Mouse (Mus musculus): Measurements from ENCODE around the gene Usp39.

Usp39 gene

DNA sequence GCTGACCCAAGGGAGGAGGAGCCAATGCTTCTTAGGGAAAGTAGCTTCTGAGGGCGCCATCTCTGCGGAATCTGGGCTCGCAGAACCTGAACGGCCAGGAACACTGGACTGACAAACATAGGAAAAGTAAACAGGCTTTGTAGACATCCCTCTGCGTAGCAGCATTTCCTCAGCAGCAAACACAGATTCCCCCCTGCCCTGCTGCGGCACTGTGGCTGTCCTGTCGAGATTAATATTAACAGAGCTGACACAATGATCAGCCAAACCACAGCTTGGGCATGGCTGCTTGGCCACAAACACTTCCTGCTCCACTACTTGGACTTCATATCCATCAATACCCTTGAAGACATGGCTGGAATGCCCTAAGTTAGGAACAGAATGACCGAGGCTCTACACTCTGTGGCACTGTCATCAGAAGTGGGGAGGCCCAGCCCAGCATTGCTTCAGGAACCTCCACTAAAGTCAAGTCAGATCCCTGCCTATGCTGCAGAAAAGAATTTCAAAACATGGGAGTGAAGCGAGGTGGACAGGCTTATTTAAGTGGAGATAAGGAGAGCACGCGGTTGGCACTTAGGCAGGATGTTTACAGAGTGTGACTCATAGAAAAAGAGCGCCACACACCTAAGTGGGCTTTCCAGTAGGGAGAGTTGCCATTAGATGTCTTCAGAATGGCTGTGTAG, 51.9 kb downstream of the Usp39 start:
- DNase-seq = no peak

DNA sequence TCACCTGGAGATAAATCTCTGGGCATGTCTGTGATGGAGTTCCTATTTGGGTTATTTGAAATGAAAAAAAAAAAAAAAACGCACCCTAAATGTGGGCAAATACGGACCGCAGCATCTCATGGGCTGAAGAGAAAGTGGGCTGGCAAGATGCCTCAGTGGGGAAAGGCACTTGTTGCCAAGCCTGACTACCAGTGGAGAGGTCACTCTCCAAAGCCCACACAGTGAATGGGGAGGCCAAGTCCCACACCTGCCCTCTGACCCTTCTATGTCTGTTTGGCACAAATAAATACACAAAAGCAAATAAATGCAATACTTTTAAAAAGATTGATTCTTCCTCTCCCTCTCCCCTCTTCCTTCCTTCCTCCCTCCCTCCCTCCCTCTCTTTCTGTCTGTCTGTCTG, 55.5 kb downstream of the Usp39 start:
- no peak for DNase-seq

DNA sequence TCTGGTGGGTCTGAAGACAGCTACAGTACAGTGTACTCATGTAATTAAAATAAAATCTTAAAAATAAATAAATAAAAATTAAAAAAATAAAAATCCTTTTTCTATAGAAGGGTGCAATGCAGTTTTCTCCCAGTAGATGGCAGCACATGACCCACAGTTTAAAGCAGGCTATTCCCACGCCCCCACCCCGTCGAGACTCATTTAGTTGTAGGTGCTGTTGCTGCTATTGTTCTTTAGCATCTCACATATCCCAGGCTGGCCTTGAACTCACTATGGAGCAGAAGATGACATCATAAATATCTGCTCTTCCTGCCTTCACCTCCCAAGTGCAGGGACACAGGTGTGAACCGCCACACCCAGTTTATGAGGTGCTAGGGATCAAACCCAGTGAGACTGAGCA, 61.1 kb downstream of the Usp39 start:
- peak; percentile 11 for DNase-seq

DNA sequence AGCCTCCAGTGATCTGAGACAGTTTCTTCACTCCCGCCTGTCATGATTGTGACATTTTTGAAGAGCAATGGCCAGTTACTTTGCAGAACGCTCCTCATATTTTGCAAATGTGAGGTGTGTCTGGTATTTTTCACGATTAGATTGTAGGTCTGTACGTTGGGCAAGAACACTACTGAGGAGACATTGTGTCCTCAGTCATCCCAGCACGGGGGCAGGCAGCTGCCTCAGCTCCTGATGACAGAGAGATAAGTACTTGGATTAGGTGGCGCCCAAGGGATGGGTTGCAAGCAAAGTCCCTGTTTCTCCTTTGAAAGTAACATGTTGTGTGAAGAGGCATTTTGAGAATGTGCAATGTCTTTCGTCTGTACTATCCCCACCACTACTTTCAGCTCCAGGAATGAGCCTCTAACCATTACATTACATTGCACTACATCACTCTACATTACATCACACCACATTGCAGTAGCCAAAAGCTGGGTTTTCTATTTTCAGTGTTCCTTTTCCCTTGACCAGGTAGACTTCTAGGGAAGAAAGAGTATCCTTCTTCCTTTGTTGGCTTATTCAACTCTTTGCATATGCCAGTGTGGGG, 64.5 kb downstream of the Usp39 start:
- DNase-seq = no peak

DNA sequence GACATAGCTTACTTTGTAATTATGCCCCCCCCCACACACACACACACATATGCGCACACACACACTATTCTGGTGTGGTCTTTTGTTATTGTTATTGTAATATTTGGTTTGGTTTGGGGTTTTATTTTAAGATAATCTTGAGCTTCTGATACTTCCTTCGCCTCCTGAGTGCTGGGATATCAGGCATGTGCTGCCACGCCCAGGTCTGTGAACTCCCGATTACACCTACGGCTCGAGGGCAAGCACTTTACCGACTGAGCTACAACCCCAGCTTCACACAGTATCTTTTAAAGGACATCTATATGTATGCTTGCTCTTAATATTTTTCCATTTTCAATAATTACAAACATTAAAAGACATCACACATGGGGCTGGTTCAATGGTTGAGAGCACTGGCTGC, 65.5 kb downstream of the Usp39 start:
- no peak for DNase-seq

DNA sequence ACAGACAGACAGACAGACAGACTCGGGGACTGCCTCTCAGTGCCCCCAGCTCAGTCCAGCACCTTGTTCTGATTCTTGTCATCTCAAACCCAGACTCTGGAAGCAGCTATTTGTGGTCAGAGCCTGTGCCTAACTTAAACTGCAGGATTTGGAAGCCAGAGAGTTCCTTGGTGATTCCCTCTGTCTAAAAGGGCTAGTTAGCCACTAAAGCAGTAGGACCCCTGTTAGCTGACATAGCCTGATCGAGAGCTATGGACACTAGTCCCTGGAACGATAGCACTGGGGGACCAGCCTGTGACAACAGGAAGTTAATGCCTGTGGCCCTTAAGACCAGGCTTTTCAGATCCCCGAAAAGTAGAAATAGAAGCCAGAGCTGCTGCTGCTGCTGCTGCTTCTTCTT, 66.1 kb downstream of the Usp39 start:
- no peak for DNase-seq

DNA sequence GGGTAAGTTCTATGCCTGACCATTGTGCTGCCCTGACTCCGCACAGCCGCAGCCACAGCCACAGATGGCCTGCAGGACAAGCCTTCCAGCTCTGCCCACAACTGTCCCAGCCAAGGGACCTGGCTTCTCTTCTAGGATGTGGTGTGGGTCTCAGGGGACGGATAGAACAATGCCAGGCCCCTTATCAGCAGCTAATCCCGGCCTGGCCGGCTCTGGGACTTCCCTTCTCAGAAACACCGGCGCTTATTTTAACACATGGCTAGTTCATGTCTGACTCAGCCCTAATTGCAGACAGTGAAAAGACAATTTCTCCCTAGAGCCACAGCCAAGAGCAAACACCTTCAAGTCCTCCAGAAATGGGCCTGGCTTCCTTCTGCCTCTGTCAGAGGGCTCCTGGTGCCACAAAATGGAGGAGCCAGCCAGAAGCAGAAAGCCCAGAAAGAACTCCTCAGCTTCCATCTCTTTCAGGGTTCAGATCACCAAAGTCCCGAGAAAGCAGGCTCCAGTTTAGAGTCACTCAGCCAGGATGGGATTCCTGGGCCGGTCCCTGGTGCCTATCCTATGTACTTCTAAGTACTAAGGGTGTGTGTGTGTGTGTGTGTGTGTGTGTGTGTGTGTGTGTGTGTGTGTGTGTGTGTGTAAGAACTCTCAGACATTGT, 67.3 kb downstream of the Usp39 start:
- no peak for DNase-seq

DNA sequence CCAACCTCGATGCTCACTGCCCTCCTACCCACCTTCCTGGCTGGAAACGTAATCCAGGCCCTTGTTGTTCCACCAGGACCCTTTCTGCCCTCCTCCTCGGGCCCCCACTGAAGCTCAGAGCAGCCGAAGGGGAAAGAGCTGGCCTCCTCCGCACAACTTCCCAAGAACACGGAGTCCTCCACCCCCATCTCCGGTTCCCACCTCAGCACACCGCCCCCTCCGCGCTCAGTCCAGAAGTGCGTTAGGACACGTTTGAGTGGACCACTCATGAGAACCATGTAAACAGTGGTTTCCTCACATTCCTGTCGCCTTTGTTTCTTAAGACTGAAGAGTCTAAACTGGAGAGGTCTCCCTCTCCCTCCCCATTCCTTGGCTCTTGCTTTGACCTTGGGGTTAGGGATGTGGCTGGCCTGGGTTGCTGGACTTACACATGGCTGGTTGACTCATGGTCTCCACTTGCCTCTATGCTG, 68.0 kb downstream of the Usp39 start:
- no peak for DNase-seq

DNA sequence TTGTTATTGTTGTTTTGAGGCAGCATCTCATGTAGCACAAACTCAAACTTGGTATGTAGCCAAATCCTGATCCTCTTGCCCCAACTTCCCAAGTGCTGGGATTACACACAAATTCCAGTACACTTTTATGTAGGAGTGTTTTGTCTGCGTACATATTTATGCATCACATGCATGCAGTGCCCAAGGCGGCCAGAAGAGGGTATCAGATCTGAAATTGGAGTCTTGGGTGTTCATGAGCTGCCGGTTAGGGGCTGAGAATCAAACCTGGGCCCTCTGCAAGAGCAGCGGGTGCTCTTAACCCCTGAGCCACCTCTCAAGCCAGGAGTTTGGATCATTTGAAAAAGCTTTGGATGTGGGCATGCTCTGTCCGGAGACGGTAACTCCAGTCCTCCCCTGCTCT, 68.8 kb downstream of the Usp39 start:
- DNase-seq = no peak

DNA sequence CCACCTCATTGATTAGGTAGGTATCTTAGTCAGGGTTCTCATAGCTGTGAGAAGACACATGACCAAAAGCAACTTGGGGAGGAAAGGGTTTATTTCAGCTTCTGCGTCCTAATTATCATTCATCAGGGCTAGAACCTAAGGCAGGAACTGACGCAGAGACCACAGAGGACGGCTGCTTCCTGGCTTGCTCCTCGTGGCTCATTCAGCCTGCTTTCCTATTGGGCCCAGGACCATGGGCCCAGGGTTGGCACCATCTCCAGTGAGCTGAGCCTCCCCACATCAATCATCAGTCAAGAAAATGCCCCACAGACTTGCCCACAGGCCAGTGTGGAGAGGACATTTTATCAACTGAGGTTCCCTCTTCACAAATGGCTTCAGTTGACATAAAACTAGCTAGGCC, 69.5 kb downstream of the Usp39 start:
- no peak for DNase-seq

DNA sequence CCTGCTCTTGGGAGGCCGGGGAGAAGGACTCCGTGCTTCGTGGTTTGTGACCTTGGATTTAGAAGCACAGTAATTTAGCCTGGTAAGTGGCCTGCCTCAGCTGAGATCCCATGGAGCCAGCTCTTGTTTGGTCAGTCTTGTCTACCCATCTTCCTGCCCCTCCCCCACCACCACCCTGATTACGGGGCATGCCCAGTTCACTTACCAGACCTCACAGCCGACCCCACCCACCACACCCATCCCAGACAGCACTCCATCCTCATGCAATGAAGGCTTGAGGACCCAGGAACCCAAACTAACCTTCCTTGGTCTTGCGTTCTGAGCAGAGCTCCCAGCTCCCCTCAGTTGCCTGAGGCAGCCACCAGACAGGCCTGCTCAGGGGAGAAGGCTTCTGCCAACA, 71.8 kb downstream of the Usp39 start:
- DNase-seq = no peak

DNA sequence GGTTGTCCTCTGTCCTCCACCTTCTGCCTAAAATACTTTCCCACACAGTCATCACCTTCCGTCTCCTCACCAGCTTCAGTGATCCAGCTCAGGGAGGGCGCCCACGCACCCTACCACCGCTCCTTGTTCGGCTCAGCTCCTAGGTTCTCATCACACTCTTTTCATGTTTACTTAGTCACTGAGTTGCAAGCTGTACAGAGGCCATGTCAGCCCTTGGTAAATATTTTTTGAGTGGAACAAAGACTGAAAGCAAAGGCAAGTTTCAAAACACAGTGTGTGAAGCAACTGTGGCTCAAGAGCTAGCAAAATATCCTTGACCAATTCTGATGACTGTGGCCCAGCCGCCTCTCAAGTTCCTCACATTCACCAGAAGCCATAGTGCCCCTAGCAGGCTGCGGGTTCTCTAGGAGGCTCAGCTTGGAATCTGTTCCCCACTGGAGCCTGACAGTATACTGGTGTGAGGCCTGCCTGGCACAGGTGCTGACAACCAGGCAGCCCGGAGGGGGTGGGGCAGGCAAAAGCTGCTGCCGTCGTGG, 72.8 kb downstream of the Usp39 start:
- no peak for DNase-seq

DNA sequence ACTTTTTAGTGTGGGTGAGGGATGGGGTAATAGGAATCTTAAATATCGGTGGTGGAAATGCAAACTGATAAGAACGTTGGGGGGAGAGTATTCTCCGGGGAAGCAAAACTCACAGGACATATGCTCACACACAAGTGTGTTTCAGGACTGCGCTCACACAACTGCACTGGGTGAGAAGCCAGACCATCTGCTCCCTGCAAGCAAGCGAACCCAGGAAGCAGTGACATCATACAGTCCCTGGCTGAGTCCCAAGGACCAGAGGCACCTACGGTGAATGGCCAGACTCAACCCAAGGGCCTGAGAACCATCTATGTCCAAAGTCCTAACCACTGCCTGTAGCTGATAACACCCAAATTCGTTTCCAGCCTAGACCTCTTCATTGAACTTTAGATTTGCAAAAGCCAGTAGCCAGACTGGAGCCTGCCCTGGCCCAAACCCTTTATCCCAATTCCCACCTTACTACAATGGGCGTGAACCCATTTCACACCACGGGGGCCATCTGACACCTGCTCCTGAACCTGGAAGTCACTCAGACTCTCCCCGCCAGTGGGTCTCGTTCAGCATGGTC, 73.9 kb downstream of the Usp39 start:
- DNase-seq = peak; percentile 69

DNA sequence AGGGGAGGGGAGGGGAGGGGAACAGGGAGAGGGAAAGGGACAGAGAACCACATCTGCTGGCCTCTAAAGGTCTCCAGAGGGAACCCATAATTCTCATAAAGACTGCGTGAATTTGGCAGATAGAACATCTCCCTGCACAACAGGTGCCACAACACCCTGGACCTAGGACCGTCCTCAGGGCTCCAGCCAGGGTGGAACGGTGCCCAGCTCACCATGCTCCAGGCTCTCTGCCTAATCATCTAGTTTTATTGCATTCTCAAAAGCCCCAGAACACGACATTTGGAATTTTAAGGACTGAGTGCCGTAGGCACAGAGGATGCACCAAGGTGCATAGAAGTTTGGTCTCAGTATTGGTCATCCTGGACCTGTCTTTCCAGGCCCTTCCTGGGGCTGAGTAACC, 74.7 kb downstream of the Usp39 start:
- no peak for DNase-seq
